Mouse (Mus musculus): ENCODE data around the gene Slc38a3. TPM values are rescaled to one million over a fixed set of nuclear protein-coding genes. Genes with fewer than 3 reads are reported as not detected.

The Slc38a3 gene
- total and polyA plus RNA-seq, 2 experiments from 2014 or later: 37.6 to 94.5 TPM

DNA sequence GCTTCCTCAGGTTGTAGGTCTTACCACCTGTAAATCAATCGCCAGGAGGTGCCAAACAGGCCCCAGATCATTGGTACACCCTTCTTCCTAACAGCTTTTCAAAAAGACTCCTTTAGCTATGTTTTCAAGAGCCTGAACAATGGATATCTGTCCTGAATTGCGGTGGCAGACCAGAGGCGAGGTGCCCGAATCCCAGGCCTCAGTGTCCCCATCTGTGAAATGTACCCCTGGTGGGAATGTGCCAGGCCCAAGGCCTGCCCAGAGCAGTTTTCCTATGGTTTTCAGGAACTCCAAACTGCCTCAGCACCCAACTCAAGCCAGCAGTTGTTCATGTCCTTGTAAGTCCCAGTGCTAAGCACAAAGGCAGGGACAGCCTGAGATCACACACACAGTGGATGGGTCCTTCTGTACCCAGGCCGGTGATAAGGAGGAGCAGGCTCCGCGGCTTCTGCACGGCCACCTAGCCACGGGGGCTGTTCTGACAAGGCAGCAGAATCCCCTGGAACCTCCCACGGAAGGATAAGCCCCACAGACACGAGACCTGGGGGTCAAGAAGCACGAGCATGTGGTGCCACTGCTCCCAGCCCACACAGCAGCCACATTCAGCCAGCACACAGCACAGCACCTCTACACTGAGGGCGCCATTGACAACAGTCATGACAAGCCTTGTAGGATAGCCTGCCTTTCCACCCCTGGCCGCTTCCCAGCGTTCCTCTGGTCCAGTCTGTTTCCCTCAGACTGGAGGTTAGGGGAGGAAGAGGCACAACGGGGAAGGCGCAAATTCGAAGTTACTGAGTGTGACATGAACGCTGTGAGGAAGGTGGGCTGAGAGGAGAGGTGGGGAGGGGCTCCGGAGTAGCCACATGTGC is 41.7 kb downstream of the Slc38a3 start:
- peaks cover 10% of the 10 kb centered on the region; the same call in 1 of the 2 replicates for H3K36me3 ChIP-seq (ENCODE audit: insufficient read depth, low read length)
- H3K9me3 ChIP-seq (ENCODE audit: low read length): no peaks in the 10 kb centered on the region
- H3K9ac ChIP-seq (replicated peaks; ENCODE audit: low read length, poor library complexity, severe bottlenecking): peak overlapping the region; percentile 34; the same call in 1 of the 2 replicates
- peak overlapping the region; percentile 95 for H3K27ac ChIP-seq (ENCODE audit: low read depth, low read length)
- ATAC-seq (ENCODE audit: low FRiP score): no peak
- H3K4me1 ChIP-seq (ENCODE audit: insufficient read depth, low read length): peaks cover 52% of the 10 kb centered on the region
- no peaks in the 10 kb centered on the region for H3K27me3 ChIP-seq (ENCODE audit: insufficient read depth, low read length)
- no peak for DNase-seq (ENCODE audit: low spot score)
- no peak overlapping the region for H3K4me3 ChIP-seq (ENCODE audit: low read depth, low read length)
- WGBS: 11% methylated on average over 20 of the region's 20 CpGs
- peak overlapping the region; percentile 37; the same call in 1 of the 2 replicates for H3K4me2 ChIP-seq (ENCODE audit: low read depth, low read length, poor library complexity, severe bottlenecking)
- no peak for TF ChIP-seq CTCF (IDR thresholded peaks at IDR 0.05)

DNA sequence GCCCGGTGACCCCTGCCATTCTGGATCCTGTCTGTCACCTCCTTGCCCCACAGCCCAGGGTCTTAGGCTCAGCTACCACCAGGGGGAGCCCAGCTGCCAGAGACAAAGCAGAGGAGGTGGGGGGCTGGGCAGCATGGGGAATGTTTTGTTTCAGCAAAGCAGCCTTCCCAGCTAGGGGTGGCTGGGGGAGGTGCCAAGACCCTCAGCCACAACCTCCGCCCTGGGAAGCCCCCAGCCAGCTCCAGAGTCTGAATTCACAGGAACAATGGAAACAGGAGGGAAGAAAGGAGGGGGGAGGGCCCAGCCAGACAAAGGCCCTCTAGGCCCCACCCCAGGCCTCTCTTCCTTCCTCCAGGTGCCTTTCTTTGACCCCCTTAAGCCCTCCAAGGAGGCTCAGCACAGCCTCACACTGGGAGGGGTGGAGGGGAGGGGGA is 42.5 kb downstream of the Slc38a3 start:
- Histone ChIP-seq H3K9me3 (ENCODE audit: low read length) (no peaks in the 10 kb centered on the region), H3K27me3 (ENCODE audit: insufficient read depth, low read length) (no peaks in the 10 kb centered on the region), H3K4me3 (ENCODE audit: low read depth, low read length) (no peak overlapping the region), H3K4me1 (ENCODE audit: insufficient read depth, low read length) (peaks cover 45% of the 10 kb centered on the region), H3K36me3 (ENCODE audit: insufficient read depth, low read length) (peaks cover 13% of the 10 kb centered on the region; the same call in 1 of the 2 replicates), H3K9ac (replicated peaks; ENCODE audit: low read length, poor library complexity, severe bottlenecking) (peak overlapping the region; percentile 34; the same call in 1 of the 2 replicates), H3K27ac (ENCODE audit: low read depth, low read length) (peak overlapping the region; percentile 95), H3K4me2 (ENCODE audit: low read depth, low read length, poor library complexity, severe bottlenecking) (peak overlapping the region; percentile 37; the same call in 1 of the 2 replicates)
- TF ChIP-seq CTCF (IDR thresholded peaks at IDR 0.05): peak; percentile 96
- ATAC-seq (ENCODE audit: low FRiP score): peak; percentile 74
- 0% methylated on average over 2 of the region's 2 CpGs for WGBS
- peak; percentile 91 for DNase-seq (ENCODE audit: low spot score)

DNA sequence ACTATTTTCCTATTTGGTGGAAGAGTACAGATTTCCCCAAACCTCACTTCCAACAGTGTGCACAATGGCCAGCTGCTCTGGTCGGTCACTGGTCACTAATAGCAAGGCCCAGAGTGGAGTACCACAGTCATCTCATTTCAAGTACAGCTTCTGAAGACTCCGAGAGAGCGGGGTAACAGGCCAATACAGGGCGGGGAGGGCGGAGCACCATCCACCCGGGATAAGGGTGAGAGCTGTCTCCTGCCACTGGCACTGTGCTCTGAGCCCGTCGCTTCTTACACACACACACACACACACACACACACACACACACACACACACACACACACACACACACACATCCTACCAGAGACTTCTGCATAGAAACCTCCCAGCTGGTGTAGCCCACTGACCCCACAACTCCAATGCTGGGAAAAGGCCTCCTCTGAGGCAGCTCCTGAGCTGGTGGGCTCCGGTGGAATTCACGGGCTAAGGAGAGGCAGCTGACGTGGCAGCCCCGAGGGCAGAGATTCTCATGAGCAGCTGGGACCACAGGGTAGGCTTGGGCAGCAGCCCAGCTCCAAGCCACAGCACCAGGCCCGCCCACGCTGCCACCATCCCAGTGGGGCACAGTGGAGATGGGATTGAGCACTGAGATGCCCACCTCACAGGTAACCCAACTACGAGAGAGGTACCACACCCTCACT is 43.0 kb downstream of the Slc38a3 start:
- peak overlapping the region; percentile 95 for H3K27ac ChIP-seq (ENCODE audit: low read depth, low read length)
- DNase-seq (ENCODE audit: low spot score): peak; percentile 70
- peaks cover 42% of the 10 kb centered on the region for H3K4me1 ChIP-seq (ENCODE audit: insufficient read depth, low read length)
- no peak overlapping the region for H3K4me3 ChIP-seq (ENCODE audit: low read depth, low read length)
- H3K9me3 ChIP-seq (ENCODE audit: low read length): no peaks in the 10 kb centered on the region
- H3K4me2 ChIP-seq (ENCODE audit: low read depth, low read length, poor library complexity, severe bottlenecking): peak overlapping the region; percentile 37; the same call in 1 of the 2 replicates
- H3K9ac ChIP-seq (replicated peaks; ENCODE audit: low read length, poor library complexity, severe bottlenecking): peak overlapping the region; percentile 34; the same call in 1 of the 2 replicates
- WGBS: 26% methylated on average over 13 of the region's 15 CpGs
- H3K27me3 ChIP-seq (ENCODE audit: insufficient read depth, low read length): no peaks in the 10 kb centered on the region
- peaks cover 13% of the 10 kb centered on the region; the same call in 1 of the 2 replicates for H3K36me3 ChIP-seq (ENCODE audit: insufficient read depth, low read length)
- peak; percentile 32 for ATAC-seq (ENCODE audit: low FRiP score)
- TF ChIP-seq CTCF (IDR thresholded peaks at IDR 0.05): no peak

DNA sequence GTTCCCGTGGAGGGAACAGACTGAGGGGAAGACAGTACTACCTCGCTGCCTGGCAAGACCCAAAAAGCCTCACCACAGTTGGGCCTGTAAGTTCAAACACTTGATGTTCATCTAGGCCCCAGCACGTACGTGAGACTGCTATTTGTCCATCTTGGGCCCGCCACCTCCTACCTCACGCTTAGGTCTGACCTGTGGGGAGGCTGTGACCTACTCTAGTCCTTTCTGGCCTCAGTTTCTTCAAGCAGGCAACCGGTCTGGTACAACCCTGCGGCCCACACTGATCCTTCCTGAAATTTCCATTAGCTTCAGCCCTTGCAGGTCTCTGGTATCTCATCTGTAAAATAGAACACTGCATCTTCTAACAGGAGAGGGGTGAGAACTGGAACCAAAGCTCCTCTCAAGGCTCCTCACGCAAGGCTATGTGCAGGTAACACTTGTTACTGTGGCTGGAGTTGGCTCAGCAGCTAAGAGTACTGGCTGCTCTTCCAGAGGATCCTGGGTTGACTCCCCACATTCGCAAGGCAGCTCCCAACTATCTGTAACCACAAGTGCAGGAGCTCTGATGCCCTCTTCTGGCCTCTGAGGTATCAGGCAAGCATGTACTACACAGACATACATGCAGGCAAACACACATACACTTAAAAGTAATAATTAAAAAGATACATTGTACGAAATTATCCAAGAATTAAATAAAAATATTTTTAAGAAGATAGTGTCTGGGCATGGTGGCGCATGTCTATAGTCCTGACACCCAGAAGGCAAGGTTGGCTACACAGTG is 43.8 kb downstream of the Slc38a3 start:
- peaks cover 13% of the 10 kb centered on the region; the same call in 1 of the 2 replicates for H3K36me3 ChIP-seq (ENCODE audit: insufficient read depth, low read length)
- peaks cover 36% of the 10 kb centered on the region for H3K4me1 ChIP-seq (ENCODE audit: insufficient read depth, low read length)
- no peak overlapping the region for H3K4me3 ChIP-seq (ENCODE audit: low read depth, low read length)
- no peak overlapping the region for H3K4me2 ChIP-seq (ENCODE audit: low read depth, low read length, poor library complexity, severe bottlenecking)
- TF ChIP-seq CTCF (IDR thresholded peaks at IDR 0.05): peak; percentile 69
- no peak for ATAC-seq (ENCODE audit: low FRiP score)
- no peaks in the 10 kb centered on the region for H3K27me3 ChIP-seq (ENCODE audit: insufficient read depth, low read length)
- no peak for DNase-seq (ENCODE audit: low spot score)
- WGBS: 85% methylated on average over 12 of the region's 12 CpGs
- H3K9me3 ChIP-seq (ENCODE audit: low read length): no peaks in the 10 kb centered on the region
- no peak overlapping the region for H3K9ac ChIP-seq (replicated peaks; ENCODE audit: low read length, poor library complexity, severe bottlenecking)
- peak overlapping the region; percentile 95 for H3K27ac ChIP-seq (ENCODE audit: low read depth, low read length)

DNA sequence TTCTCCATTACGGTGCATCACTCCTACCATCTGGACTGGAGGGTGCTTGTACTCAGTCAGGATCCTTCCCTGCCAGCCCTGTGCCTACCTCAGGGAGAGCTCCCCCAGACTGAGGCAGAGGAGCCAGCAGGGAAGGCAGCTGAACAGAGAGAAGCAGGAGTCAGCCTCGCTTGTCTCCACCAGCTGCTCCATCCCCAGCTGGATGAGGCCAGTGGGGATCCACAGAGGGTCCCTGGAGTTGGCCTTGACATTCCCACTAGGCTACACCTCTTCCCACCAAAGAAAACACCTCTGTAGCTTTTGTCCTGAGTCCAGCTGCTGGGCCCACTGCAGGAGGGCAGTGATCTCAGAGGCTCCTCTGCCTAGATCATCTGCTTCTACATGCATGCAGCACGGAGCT is 44.4 kb downstream of the Slc38a3 start:
- DNase-seq (ENCODE audit: low spot score): no peak
- no peak for TF ChIP-seq CTCF (IDR thresholded peaks at IDR 0.05)
- WGBS: 74% methylated on average over 3 of the region's 3 CpGs

More for the DNA sequence above, 44.4 kb downstream of the Slc38a3 start:
- Histone ChIP-seq H3K9me3 (ENCODE audit: low read length) (no peaks in the 10 kb centered on the region), H3K9ac (replicated peaks; ENCODE audit: low read length, poor library complexity, severe bottlenecking) (no peak overlapping the region), H3K4me3 (ENCODE audit: low read depth, low read length) (no peak overlapping the region), H3K27me3 (ENCODE audit: insufficient read depth, low read length) (no peaks in the 10 kb centered on the region), H3K36me3 (ENCODE audit: insufficient read depth, low read length) (peaks cover 17% of the 10 kb centered on the region), H3K4me1 (ENCODE audit: insufficient read depth, low read length) (peaks cover 31% of the 10 kb centered on the region), H3K27ac (ENCODE audit: low read depth, low read length) (peak overlapping the region; percentile 95; the same call in 1 of the 2 replicates), H3K4me2 (ENCODE audit: low read depth, low read length, poor library complexity, severe bottlenecking) (no peak overlapping the region)
- ATAC-seq (ENCODE audit: low FRiP score): no peak

Data from midbrain, postnatal 0 days (tissue).